Mouse (Mus musculus) CH12.LX (cell line): ENCODE data around the gene Gm21958. TPM values are rescaled to one million over a fixed set of nuclear protein-coding genes. Genes with fewer than 3 reads are reported as not detected.

Source experiments
- BHLHE40 ChIP-seq: IDR thresholded peaks from 2 replicates; pipeline ENCODE4 v1.6.1; 2011; ENCODE audit warnings: mild to moderate bottlenecking, low read depth, low read length, improper control_type of control experiment
- CHD1 ChIP-seq: IDR thresholded peaks from 2 replicates; pipeline ENCODE4 v1.6.1; 2012; ENCODE audit warnings: low read depth, low read length, improper control_type of control experiment, inconsistent platforms
- CHD2 ChIP-seq: IDR thresholded peaks from 2 replicates; pipeline ENCODE4 v1.6.1; 2011; ENCODE audit warnings: low read length, improper control_type of control experiment
- CTCF ChIP-seq, 2 experiments: IDR thresholded peaks in 1 of 2; conservative IDR thresholded peaks in 1 of 2; 2 replicates each; pipeline ENCODE4 v1.5.1; 2011 to 2012; ENCODE audit warnings: low read depth in 2 of 2, low read length in 2 of 2, improper control_type of control experiment in 1 of 2, inconsistent platforms in 1 of 2, mild to moderate bottlenecking in 1 of 2, moderate library complexity in 1 of 2
- E2F4 ChIP-seq: IDR thresholded peaks from 2 replicates; pipeline ENCODE4 v1.6.1; 2011; ENCODE audit warnings: low read depth, low read length, improper control_type of control experiment; ENCODE audit not compliant: insufficient replicate concordance
- ELF1 ChIP-seq: IDR thresholded peaks from 2 replicates; pipeline ENCODE4 v1.6.1; 2014; ENCODE audit warnings: low read depth, mild to moderate bottlenecking, inconsistent platforms, low read length, improper control_type of control experiment
- EP300 ChIP-seq: IDR thresholded peaks from 2 replicates; pipeline ENCODE4 v1.6.1; 2011; ENCODE audit warnings: low read length, improper control_type of control experiment
- IRF4 ChIP-seq: IDR thresholded peaks from 2 replicates; pipeline ENCODE4 v1.6.1; 2014; ENCODE audit warnings: low read depth, mild to moderate bottlenecking, inconsistent platforms, low read length, improper control_type of control experiment
- JUN ChIP-seq: IDR thresholded peaks from 2 replicates; pipeline ENCODE4 v1.6.1; 2011; ENCODE audit warnings: low read depth, mild to moderate bottlenecking, low read length, improper control_type of control experiment, moderate library complexity; ENCODE audit not compliant: insufficient read depth
- JUND ChIP-seq: conservative IDR thresholded peaks from 2 replicates; pipeline ENCODE4 v1.6.1; 2011; ENCODE audit warnings: low read depth, low read length, improper control_type of control experiment
- KAT2A ChIP-seq: IDR thresholded peaks from 2 replicates; pipeline ENCODE4 v1.6.1; 2012; ENCODE audit warnings: low read length, improper control_type of control experiment, inconsistent platforms; ENCODE audit not compliant: insufficient replicate concordance
- MAFK ChIP-seq: IDR thresholded peaks from 2 replicates; pipeline ENCODE4 v1.6.1; 2011; ENCODE audit warnings: low read length, improper control_type of control experiment; ENCODE audit not compliant: insufficient replicate concordance
- MAZ ChIP-seq: IDR thresholded peaks from 2 replicates; pipeline ENCODE4 v1.6.1; 2012; ENCODE audit warnings: low read depth, mild to moderate bottlenecking, inconsistent platforms, low read length, improper control_type of control experiment, moderate library complexity
- MXI1 ChIP-seq: IDR thresholded peaks from 2 replicates; pipeline ENCODE4 v1.6.1; 2011; ENCODE audit warnings: mild to moderate bottlenecking, low read depth, low read length, improper control_type of control experiment
- MYC ChIP-seq: IDR thresholded peaks from 2 replicates; pipeline ENCODE4 v1.6.1; 2011; ENCODE audit warnings: low read depth, mild to moderate bottlenecking, improper control_type of control experiment, low read length
- NELFE ChIP-seq: IDR thresholded peaks from 2 replicates; pipeline ENCODE4 v1.6.1; 2011; ENCODE audit warnings: low read depth, low read length, improper control_type of control experiment
- PAX5 ChIP-seq: IDR thresholded peaks from 2 replicates; pipeline ENCODE4 v1.6.1; 2012; ENCODE audit warnings: low read length, inconsistent platforms, mixed read lengths
- RCOR1 ChIP-seq: conservative IDR thresholded peaks from 2 replicates; pipeline ENCODE4 v1.6.1; 2012; ENCODE audit warnings: low read depth, mild to moderate bottlenecking, inconsistent platforms, low read length, improper control_type of control experiment
- SIN3A ChIP-seq: IDR thresholded peaks from 2 replicates; pipeline ENCODE4 v1.6.1; 2012; ENCODE audit warnings: low read length, improper control_type of control experiment, inconsistent platforms
- SMC3 ChIP-seq: IDR thresholded peaks from 2 replicates; pipeline ENCODE4 v1.6.1; 2011; ENCODE audit warnings: low read depth, low read length, improper control_type of control experiment
- ZC3H11A ChIP-seq: IDR thresholded peaks from 2 replicates; pipeline ENCODE4 v1.6.1; 2012; ENCODE audit warnings: low read depth, mild to moderate bottlenecking, inconsistent platforms, low read length, improper control_type of control experiment
- ZKSCAN1 ChIP-seq: IDR thresholded peaks from 2 replicates; pipeline ENCODE4 v1.6.1; 2012; ENCODE audit warnings: low read depth, inconsistent platforms, low read length, improper control_type of control experiment, borderline replicate concordance
- ZNF384 ChIP-seq: IDR thresholded peaks from 2 replicates; pipeline ENCODE4 v1.6.1; 2012; ENCODE audit warnings: low read depth, low read length, improper control_type of control experiment, inconsistent platforms
- polyA plus RNA-seq: library from polyadenylated mRNA; unstranded; fragments of >175 nt; gene quantifications from 2 replicates; pipeline ENCODE4 v1.2.1, GENCODE M21; 2012; ENCODE audit warnings: low read depth; ENCODE audit not compliant: insufficient read length
- total RNA-seq, 2 experiments: library from RNA; depleted of rRNA; stranded (reverse); fragments of 300-350 nt in 1 of 2; fragments of >200 nt in 1 of 2; gene quantifications; 2 replicates each; pipeline ENCODE4 v1.2.3; 2012 to 2014

Gm21958 gene
- total and polyA plus RNA-seq, 3 experiments: 0.61 TPM; not detected in 2

- TF ChIP-seq SIN3A (no peak; the same call in 1 of the 2 replicates), ZKSCAN1 (no peak), KAT2A (0 out of 2 replicates have a peak, but pooled peaks have one; percentile 10), RCOR1 (0 out of 2 replicates have a peak, but pooled peaks have one; percentile 31), PAX5 (no peak), NELFE (peak; percentile 68; the same call in 1 of the 2 replicates), MAZ (no peak), SMC3 (peak; percentile 52), E2F4 (no peak), MXI1 (peak; percentile 60), MAFK (no peak), BHLHE40 (peak; percentile 35; the same call in 1 of the 2 replicates), ZC3H11A (no peak), EP300 (no peak), CHD2 (peak; percentile 56; the same call in 1 of the 2 replicates), MYC (0 out of 2 replicates have a peak, but pooled peaks have one; percentile 26), ZNF384 (no peak), IRF4 (0 out of 2 replicates have a peak, but pooled peaks have one; percentile 14), ELF1 (peak; percentile 84), JUN (no peak), CTCF (conservative IDR thresholded peaks at IDR 0.05 in 1 of 2, IDR thresholded peaks at IDR 0.05 in 1 of 2; ENCODE audit: low read depth in 2 of 2, low read length in 2 of 2) (peak; percentile 32 to 99; a peak in 3 of 4 replicates), CHD1 (no peak), JUND (no peak)
Observed at GRCm38 (mm10) chr3:54735247-54736046, 21.3 kb upstream of the Gm21958 start, which contains the start of the genes Exosc8 and Alg5 (continued).
